Mouse (Mus musculus) olfactory bulb, adult 2 months (tissue): Measurements from ENCODE around the gene Kif19a. TPM values are rescaled to one million over a fixed set of nuclear protein-coding genes. Genes with fewer than 3 reads are reported as not detected.

Source experiments
- H3K27ac ChIP-seq: fragments of 200-500 bp; 2 replicates; pipeline ENCODE4 v1.5.1; 2012; ENCODE audit warnings: low read depth, low read length; ENCODE audit not compliant: insufficient read depth
- H3K4me1 ChIP-seq: fragments of 200-500 bp; 2 replicates; pipeline ENCODE4 v1.6.1; 2012; ENCODE audit warnings: low read length; ENCODE audit not compliant: control insufficient read depth, insufficient read depth
- H3K4me3 ChIP-seq: fragments of 200-500 bp; 2 replicates; pipeline ENCODE4 v1.5.1; 2012; ENCODE audit warnings: mild to moderate bottlenecking, low read depth, low read length, moderate library complexity; ENCODE audit not compliant: insufficient read depth
- CTCF ChIP-seq: fragments of 200-500 bp; IDR thresholded peaks from 2 replicates; pipeline ENCODE4 v1.5.1; 2012; ENCODE audit warnings: low read depth, mild to moderate bottlenecking, low read length, moderate library complexity; ENCODE audit not compliant: insufficient read depth
- POLR2A ChIP-seq: fragments of 200-500 bp; IDR thresholded peaks from 2 replicates; pipeline ENCODE4 v1.6.1; 2012; ENCODE audit warnings: mild to moderate bottlenecking, low read depth, low read length, moderate library complexity; ENCODE audit not compliant: insufficient read depth
- WGBS: fragments of 180-500 bp; shearing (Covaris S2); methylation state at CpG from one replicate; pipeline ENCODE4 v1.1.7; 2018; 5-methylcytosine and 5-hydroxymethylcytosine counted together
- polyA plus RNA-seq: library from polyadenylated mRNA; stranded (reverse); fragments of >200 nt; gene quantifications from 2 replicates; pipeline ENCODE4 v1.2.4, GENCODE M21; 2012; ENCODE audit warnings: low replicate concordance; ENCODE audit not compliant: missing spikeins, insufficient read depth, insufficient read length

Gene Kif19a
- polyA plus RNA-seq, 1 experiment, result not detected

DNA sequence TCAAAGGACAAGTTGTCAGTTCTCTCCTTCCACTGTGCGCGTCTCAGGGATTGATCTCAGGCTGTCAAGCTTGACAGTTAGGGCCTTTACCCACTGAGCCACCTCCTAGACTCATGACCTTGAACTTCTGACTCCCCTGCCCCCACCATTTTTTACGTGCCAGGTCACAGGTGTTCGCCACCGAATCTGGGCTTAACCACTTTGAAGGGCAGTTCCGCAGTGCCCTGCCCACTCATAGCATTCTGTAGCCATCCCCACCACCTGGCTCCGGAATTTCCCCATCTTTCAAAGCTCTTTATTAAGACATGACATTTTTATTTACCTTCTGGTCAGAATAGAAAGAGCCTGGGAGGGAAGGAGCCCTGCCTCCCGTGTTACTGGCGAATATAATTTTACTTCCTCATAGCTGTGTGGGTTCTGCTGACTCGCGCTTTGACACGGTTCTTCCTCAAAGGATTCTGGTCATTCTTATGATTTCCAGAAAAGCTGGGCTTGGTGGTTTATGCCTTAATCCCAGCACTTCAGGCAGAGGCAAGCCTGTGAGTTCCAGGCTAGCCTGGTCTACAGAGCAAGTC lies 17.5 kb upstream of the Kif19a start:
- peaks cover 4% of the 10 kb centered on the region for H3K4me1 ChIP-seq
- TF ChIP-seq CTCF, result no peak
- no peak for TF ChIP-seq POLR2A
- H3K27ac ChIP-seq, result no peak overlapping the region
- 91% methylated on average over 12 of the region's 12 CpGs for WGBS
- no peak overlapping the region for H3K4me3 ChIP-seq

DNA sequence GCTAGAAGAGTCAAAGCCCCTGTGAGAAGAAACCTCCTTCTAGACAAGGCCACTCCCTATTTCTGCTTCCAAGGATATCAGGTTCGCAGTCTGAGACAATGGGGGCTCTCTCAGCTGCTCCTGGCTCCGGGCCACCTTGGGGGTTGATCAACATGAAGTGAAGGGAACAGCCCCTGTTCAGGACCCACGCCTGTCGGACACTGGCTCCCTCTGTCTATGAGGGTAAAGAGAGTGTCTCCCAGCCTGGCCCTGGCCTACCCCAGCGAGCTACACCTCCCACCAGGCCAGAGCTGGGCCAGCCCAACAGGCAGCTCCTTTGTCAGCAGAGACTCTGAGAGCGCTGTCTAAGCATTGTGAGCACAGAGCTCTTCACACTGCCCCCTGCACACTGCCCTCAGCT lies 4.7 kb downstream of the Kif19a start:
- Histone ChIP-seq H3K27ac (no peak overlapping the region), H3K4me1 (peaks cover 10% of the 10 kb centered on the region), H3K4me3 (no peak overlapping the region)
- 70% methylated on average over 6 of the region's 6 CpGs for WGBS
- TF ChIP-seq POLR2A (no peak), CTCF (no peak)

DNA sequence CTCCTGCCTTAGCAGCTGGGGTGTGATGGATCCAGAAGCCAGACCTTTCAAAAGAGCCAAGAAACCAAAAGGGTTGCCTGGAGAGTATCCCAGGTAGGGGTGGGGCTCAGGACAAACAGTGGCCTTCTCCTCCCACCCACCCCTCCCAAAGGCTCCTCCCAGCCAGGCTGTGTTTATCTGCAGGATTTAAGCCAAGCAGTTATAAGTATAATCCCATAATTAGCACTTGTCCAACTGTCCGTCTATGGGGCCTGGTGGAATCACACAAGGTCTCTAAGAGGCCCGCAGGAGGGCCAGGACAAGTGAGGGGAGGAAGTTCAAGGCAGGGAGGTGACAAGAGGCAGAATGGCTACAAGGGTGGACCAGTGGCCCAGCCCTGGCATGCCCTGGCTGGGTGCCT lies 6.7 kb downstream of the Kif19a start:
- H3K4me3 ChIP-seq, result no peak overlapping the region
- no peak overlapping the region for H3K27ac ChIP-seq
- 84% methylated on average over 2 of the region's 2 CpGs for WGBS
- H3K4me1 ChIP-seq, result 0 out of 2 replicates have a peak, but pooled peaks cover 3% of the 10 kb centered on the region
- TF ChIP-seq POLR2A (no peak), CTCF (no peak)

DNA sequence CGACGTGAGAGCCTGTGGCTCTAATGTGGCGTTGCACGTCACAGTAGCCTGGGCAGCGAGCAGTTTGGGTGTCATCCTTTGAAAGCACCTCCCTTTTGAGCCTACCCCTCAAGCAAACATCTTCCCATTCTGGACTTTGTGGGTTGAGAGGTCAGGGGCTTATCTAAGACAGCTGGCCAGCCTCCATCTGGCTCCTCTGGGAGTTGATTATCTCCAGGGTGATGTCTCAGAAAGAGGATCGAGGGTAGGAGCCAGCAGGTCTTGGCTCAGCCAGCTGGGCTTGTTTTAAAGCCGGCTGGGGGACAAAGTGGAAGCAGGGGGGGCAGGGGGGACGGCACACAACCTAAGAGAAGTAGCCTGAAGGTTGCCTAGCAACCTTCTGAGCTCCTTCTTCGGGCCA lies 14.9 kb downstream of the Kif19a start:
- no peak overlapping the region for H3K4me3 ChIP-seq
- TF ChIP-seq CTCF (no peak), POLR2A (no peak)
- WGBS, result 69% methylated on average over 9 of the region's 9 CpGs
- H3K27ac ChIP-seq, result no peak overlapping the region
- H3K4me1 ChIP-seq, result peaks cover 10% of the 10 kb centered on the region; the same call in 1 of the 2 replicates

DNA sequence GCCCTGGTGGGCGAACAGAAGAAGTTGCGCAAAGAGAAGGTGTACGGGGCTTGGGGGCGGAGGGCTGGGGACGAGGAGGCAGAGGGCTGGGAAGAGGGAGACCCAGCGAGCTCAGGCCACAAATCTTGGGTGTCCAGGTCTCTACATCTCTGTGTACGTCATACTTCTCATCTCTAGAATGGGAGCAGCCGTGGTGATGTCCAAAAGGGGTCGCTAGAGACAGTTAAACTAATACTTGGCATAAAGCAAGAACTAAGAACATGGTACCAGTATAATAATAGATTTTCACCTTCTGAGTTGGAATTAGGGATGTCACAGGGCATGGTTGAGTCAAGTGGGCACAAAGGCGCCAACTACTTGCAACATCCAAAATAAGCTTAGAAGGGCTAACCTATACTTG lies 20.7 kb downstream of the Kif19a start:
- Histone ChIP-seq H3K4me3 (peak overlapping the region; percentile 35), H3K4me1 (peaks cover 17% of the 10 kb centered on the region), H3K27ac (no peak overlapping the region)
- no peak for TF ChIP-seq POLR2A
- TF ChIP-seq CTCF, result no peak
- WGBS, result 72% methylated on average over 10 of the region's 10 CpGs

DNA sequence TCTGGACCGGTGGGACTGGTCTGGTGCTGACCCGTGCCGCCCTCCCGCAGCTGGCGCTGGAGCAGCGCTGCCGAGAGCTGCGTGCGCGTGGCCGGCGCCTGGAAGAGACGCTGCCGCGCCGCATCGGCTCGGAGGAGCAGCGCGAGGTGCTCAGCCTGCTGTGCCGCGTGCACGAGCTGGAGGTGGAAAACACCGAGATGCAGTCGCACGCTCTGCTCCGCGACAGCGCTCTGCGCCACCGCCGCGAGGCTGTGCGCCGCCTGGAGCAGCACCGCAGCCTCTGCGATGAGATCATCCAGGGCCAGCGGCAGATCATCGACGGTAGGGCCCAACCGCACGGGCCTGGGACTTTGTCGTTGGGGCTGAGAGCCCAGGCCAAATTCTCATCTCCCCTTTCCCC lies 21.1 kb downstream of the Kif19a start:
- 7% methylated on average over 43 of the region's 43 CpGs for WGBS
- TF ChIP-seq POLR2A (no peak), CTCF (no peak)
- Histone ChIP-seq H3K4me3 (peak overlapping the region; percentile 35), H3K27ac (no peak overlapping the region), H3K4me1 (peaks cover 19% of the 10 kb centered on the region)

DNA sequence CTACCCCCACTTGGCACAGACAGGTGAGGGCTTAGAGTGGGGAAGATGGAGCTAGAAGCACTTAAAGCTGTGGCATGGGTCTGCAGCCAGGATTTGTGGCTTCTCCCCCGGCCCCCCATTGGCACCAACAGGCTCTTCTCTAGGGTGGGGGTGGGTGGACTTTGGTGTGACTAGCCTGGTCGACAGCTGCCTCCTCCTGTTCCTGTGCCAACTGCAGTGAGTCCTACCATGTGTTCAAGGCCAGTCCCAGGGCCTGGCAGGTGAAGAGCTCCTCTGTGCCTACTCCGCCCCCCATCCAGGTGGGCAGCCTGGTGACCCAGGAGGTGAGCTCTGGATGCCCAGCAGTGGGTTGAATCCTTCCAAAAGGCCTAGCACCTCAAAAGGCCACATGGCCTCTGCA lies 22.4 kb downstream of the Kif19a start:
- no peak for TF ChIP-seq POLR2A
- TF ChIP-seq CTCF, result no peak
- WGBS, result 79% methylated on average over 3 of the region's 3 CpGs
- Histone ChIP-seq H3K27ac (no peak overlapping the region), H3K4me1 (peaks cover 27% of the 10 kb centered on the region), H3K4me3 (no peak overlapping the region)

DNA sequence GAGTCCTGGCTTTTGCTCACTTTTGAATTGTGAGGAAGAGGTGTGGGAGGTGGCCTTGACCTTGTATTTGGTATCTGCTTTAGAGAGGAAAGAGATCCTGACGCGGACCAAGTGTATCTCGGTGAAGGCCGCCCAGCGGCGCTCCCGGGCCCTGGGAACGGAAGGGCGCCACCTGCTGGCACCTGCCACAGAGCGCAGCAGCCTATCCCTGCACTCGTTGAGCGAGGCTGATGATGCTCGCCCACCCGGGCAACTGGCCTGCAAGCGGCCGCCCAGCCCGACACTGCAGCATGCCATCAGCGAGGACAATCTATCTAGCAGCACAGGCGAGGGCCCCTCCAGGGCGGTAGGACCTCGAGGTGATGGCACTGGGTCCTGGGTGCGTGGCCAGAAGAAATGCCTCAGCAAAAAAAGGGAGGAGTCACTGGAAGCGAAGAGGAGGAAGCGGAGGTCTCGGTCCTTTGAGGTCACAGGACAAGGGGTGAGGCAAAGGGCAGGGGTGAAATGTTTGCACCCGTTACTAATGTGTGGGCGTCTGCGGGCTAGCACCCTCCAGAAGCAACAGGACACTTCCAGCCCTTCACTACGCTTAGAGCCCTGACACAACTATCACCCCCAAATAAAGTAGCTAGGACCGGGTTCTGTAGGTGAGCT lies 24.0 kb downstream of the Kif19a start:
- WGBS, result 18% methylated on average over 30 of the region's 30 CpGs
- Histone ChIP-seq H3K4me3 (peak overlapping the region; percentile 25), H3K4me1 (peaks cover 39% of the 10 kb centered on the region), H3K27ac (no peak overlapping the region)
- TF ChIP-seq POLR2A (no peak), CTCF (peak; percentile 96)

DNA sequence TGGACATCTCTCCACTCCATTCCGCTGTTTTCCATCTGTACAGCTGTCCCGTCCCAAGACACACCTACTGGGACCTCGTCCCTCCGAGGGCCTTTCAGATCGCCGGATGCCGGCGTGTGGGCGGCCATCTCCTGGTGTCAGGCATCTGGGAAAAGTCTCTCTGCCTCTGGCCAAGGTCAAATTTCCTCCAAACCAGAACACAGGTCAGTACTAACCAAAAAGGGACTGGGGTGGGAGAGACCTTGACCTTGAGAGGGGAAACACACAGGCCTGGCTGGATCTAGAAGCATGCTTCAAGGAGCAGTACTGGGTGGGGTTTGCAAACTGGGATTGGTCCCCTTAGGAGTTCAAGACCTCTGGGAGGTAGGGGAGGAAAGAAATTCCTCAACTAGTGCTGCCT lies 24.5 kb downstream of the Kif19a start:
- no peak for TF ChIP-seq POLR2A
- no peak for TF ChIP-seq CTCF
- Histone ChIP-seq H3K27ac (no peak overlapping the region), H3K4me3 (no peak overlapping the region), H3K4me1 (peaks cover 43% of the 10 kb centered on the region)
- WGBS, result 91% methylated on average over 9 of the region's 9 CpGs

DNA sequence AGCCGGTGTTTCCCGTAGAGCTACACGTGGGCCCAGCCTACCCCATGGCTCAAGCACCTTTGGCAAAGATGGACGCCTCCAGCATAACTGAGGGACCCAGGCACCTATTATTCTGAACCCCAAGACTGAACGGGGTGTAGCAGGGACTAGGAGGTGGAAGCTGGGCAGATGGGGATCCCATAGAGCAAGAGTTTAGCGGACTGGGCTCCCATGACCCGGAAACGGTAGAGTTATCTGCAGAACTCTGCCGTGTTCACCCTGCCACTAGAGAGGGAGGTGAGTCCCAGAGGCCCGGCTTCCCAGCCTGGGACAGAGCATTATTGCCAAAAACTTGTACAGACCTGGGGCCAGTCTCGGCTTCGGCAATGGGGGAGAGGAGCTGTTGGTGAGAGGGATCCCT lies 25.0 kb downstream of the Kif19a start:
- Histone ChIP-seq H3K4me3 (no peak overlapping the region), H3K27ac (no peak overlapping the region), H3K4me1 (peaks cover 47% of the 10 kb centered on the region)
- TF ChIP-seq POLR2A, result no peak
- WGBS, result 92% methylated on average over 12 of the region's 12 CpGs
